Mouse (Mus musculus) MEL (cell line): ENCODE results near the gene Qsox2. TPM values are rescaled to one million over a fixed set of nuclear protein-coding genes. Genes with fewer than 3 reads are reported as not detected.

Experiments
- DNase-seq: peaks from one replicate; pipeline ENCODE4 v3.0.0; 2011; ENCODE audit warnings: low read depth, low spot score
- H3K27ac ChIP-seq: 2 replicates; pipeline ENCODE4 v1.5.1; 2012; ENCODE audit warnings: low read depth, mild to moderate bottlenecking, control low read depth, low read length, moderate library complexity; ENCODE audit not compliant: control insufficient read depth
- H3K27me3 ChIP-seq, 2 experiments: fragments of 150-350 bp in 1 of 2; sonication (generic) in 1 of 2; 2 replicates each; pipeline ENCODE4 v1.6.1; 2012; ENCODE audit warnings: low read length in 2 of 2, mild to moderate bottlenecking in 2 of 2, improper control_type of control experiment in 1 of 2, moderate library complexity in 1 of 2; ENCODE audit not compliant: insufficient read depth in 2 of 2, control insufficient read depth in 1 of 2
- H3K36me3 ChIP-seq, 2 experiments: 2 replicates each; pipeline ENCODE4 v1.6.1; 2012 to 2014; ENCODE audit warnings: low read length in 2 of 2, improper control_type of control experiment in 1 of 2, inconsistent platforms in 1 of 2, mild to moderate bottlenecking in 1 of 2; ENCODE audit not compliant: insufficient read depth in 2 of 2, control insufficient read depth in 1 of 2
- H3K4me1 ChIP-seq, 2 experiments: fragments of 150-350 bp in 1 of 2; sonication (generic) in 1 of 2; 2 replicates each; pipeline ENCODE4 v1.6.1; 2012; ENCODE audit warnings: low read length in 2 of 2, improper control_type of control experiment in 1 of 2, mild to moderate bottlenecking in 1 of 2; ENCODE audit not compliant: insufficient read depth in 2 of 2, control insufficient read depth in 1 of 2
- H3K4me3 ChIP-seq, 2 experiments: fragments of 150-350 bp in 1 of 2; sonication (generic) in 1 of 2; 2 replicates each; pipeline ENCODE4 v1.5.1; 2012; ENCODE audit warnings: low read depth in 2 of 2, low read length in 2 of 2, mild to moderate bottlenecking in 2 of 2, moderate library complexity in 2 of 2, control low read depth in 1 of 2, improper control_type of control experiment in 1 of 2; ENCODE audit not compliant: control insufficient read depth in 1 of 2, insufficient read depth in 1 of 2
- H3K79me2 ChIP-seq: 2 replicates; pipeline ENCODE4 v1.6.1; 2012; ENCODE audit warnings: mild to moderate bottlenecking, low read length, moderate library complexity; ENCODE audit not compliant: control insufficient read depth, poor library complexity, insufficient read depth
- H3K9ac ChIP-seq: 2 replicates; pipeline ENCODE4 v1.6.1; 2012; ENCODE audit warnings: low read depth, mild to moderate bottlenecking, control low read depth, low read length, moderate library complexity; ENCODE audit not compliant: control insufficient read depth, poor library complexity, severe bottlenecking
- H3K9me3 ChIP-seq: fragments of 150-350 bp; sonication (generic); replicated peaks from 2 replicates; pipeline ENCODE4 v1.6.1; 2012; ENCODE audit warnings: mild to moderate bottlenecking, low read length, improper control_type of control experiment, moderate library complexity; ENCODE audit not compliant: insufficient read depth
- CHD1 ChIP-seq: IDR thresholded peaks from 2 replicates; pipeline ENCODE4 v1.6.1; 2012; ENCODE audit warnings: low read depth, mild to moderate bottlenecking, inconsistent platforms, low read length, improper control_type of control experiment
- CHD2 ChIP-seq: IDR thresholded peaks from 2 replicates; pipeline ENCODE4 v1.6.1; 2011; ENCODE audit warnings: low read length, improper control_type of control experiment
- CTCF ChIP-seq, 3 experiments: IDR thresholded peaks in 2 of 3; conservative IDR thresholded peaks in 1 of 3; 2 replicates each; pipeline ENCODE4 v1.5.1; 2011 to 2012; ENCODE audit warnings: low read length in 3 of 3, low read depth in 2 of 3, mild to moderate bottlenecking in 2 of 3, improper control_type of control experiment in 1 of 3, inconsistent platforms in 1 of 3, mixed read lengths in 1 of 3, moderate library complexity in 1 of 3; ENCODE audit not compliant: control insufficient read depth in 1 of 3, insufficient read depth in 1 of 3, poor library complexity in 1 of 3, severe bottlenecking in 1 of 3
- MAX ChIP-seq: IDR thresholded peaks from 2 replicates; pipeline ENCODE4 v1.6.1; 2011; ENCODE audit warnings: low read length, improper control_type of control experiment
- MEF2A ChIP-seq: IDR thresholded peaks from 2 replicates; pipeline ENCODE4 v1.6.1; 2014; ENCODE audit warnings: low read depth, mild to moderate bottlenecking, inconsistent platforms, low read length, improper control_type of control experiment; ENCODE audit not compliant: poor library complexity, insufficient replicate concordance, severe bottlenecking; ENCODE audit errors: extremely low read depth
- RCOR1 ChIP-seq: IDR thresholded peaks from 2 replicates; pipeline ENCODE4 v1.6.1; 2012; ENCODE audit warnings: low read depth, mild to moderate bottlenecking, inconsistent platforms, low read length, improper control_type of control experiment
- TCF12 ChIP-seq: IDR thresholded peaks from 2 replicates; pipeline ENCODE4 v1.6.1; 2014; ENCODE audit warnings: low read depth, mild to moderate bottlenecking, inconsistent platforms, low read length, improper control_type of control experiment, moderate library complexity
- polyA plus RNA-seq, 2 experiments: library from polyadenylated mRNA; stranded (reverse) in 1 of 2; unstranded in 1 of 2; fragments of >175 nt in 1 of 2; fragments of >200 nt in 1 of 2; gene quantifications; 2 replicates each; pipeline versions ENCODE4 v1.2.1 to v1.2.4; 2012; ENCODE audit warnings: low replicate concordance in 2 of 2, low read depth in 1 of 2; ENCODE audit not compliant: insufficient read length in 2 of 2, insufficient read depth in 1 of 2, missing spikeins in 1 of 2
- total RNA-seq: library from RNA; depleted of rRNA; stranded (reverse); fragments of 300-350 nt; gene quantifications from 2 replicates; pipeline ENCODE4 v1.2.3, GENCODE M21; 2012

Qsox2 gene
- total and polyA plus RNA-seq, 3 experiments: 12.1 to 17.0 TPM; not detected in 1

DNA sequence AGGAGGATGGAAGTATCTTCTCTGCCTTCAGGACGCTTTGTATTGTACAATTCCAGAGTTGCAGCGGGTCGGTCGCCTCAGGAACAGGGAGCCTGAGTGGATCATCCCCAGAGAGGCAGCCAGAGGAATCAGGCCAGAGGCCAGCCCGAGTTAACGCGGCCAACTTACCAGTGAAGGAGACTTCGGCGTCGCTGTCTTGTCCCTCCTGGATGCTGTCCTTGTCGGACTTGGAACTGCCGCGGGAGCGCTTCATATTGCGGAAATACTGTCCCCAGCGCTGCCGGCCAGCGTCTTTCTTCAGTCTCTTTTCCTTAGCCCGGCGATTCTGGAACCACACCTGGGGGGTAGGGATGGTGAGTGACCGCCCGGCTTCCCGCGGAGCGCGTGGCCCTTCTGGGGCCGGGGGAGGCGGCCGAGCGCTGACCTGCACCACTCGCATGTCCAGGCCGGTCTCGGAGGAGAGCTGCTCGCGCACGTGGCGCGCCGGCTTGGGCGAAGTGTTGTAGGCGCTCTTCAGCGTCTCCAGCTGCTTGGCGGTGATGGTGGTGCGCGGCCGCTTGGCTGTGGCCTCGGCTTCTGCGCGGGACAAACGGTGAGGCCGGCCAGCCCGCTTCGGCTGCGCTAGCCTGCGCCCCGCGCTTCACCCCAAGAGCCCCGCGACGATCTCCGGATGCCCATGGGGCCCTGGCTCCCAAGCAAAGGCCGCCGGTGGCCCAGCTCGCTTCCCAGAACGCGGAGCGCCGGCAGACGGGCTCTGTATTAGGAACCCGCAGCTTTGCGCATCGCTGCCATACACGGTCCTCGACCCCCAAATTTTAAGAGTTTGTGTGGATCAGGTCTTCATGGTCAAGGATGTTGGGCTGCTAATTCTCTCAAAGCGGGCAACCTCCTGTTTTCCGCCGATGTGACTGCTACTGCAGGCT lies 35.1 kb downstream of the Qsox2 start:
- no peak for TF ChIP-seq CHD2
- no peak for TF ChIP-seq MEF2A
- TF ChIP-seq MAX: no peak
- no peaks in the 10 kb centered on the region for H3K79me2 ChIP-seq
- no peaks in the 10 kb centered on the region for H3K36me3 ChIP-seq
- no peaks in the 10 kb centered on the region for H3K27me3 ChIP-seq
- DNase-seq: no peak
- H3K9me3 ChIP-seq: no peaks in the 10 kb centered on the region
- H3K4me1 ChIP-seq: no peaks in the 10 kb centered on the region
- H3K4me3 ChIP-seq: no peak overlapping the region
- no peak overlapping the region for H3K27ac ChIP-seq
- no peak overlapping the region for H3K9ac ChIP-seq

- H3K79me2 ChIP-seq: no peaks in the 10 kb centered on the region
- H3K36me3 ChIP-seq: no peaks in the 10 kb centered on the region
- H3K9ac ChIP-seq: no peak overlapping the region
- H3K27me3 ChIP-seq: no peaks in the 10 kb centered on the region; a peak in 2 of 4 replicates
- no peak overlapping the region for H3K27ac ChIP-seq
- H3K4me1 ChIP-seq: no peaks in the 10 kb centered on the region
- no peak for DNase-seq
- no peaks in the 10 kb centered on the region for H3K9me3 ChIP-seq
- no peak for TF ChIP-seq CHD1
- no peak for TF ChIP-seq CTCF (IDR thresholded peaks at IDR 0.05 in 2 of 3, conservative IDR thresholded peaks at IDR 0.05 in 1 of 3; ENCODE audit: control insufficient read depth in 1 of 3, insufficient read depth in 1 of 3, low read depth in 2 of 3, low read length in 3 of 3, poor library complexity in 1 of 3, severe bottlenecking in 1 of 3)
- no peak for TF ChIP-seq MAX
- H3K4me3 ChIP-seq: no peak overlapping the region
These were observed 38.8 kb downstream of the Qsox2 start for GRCm38 (mm10) chr2:26198488-26198887.

DNA sequence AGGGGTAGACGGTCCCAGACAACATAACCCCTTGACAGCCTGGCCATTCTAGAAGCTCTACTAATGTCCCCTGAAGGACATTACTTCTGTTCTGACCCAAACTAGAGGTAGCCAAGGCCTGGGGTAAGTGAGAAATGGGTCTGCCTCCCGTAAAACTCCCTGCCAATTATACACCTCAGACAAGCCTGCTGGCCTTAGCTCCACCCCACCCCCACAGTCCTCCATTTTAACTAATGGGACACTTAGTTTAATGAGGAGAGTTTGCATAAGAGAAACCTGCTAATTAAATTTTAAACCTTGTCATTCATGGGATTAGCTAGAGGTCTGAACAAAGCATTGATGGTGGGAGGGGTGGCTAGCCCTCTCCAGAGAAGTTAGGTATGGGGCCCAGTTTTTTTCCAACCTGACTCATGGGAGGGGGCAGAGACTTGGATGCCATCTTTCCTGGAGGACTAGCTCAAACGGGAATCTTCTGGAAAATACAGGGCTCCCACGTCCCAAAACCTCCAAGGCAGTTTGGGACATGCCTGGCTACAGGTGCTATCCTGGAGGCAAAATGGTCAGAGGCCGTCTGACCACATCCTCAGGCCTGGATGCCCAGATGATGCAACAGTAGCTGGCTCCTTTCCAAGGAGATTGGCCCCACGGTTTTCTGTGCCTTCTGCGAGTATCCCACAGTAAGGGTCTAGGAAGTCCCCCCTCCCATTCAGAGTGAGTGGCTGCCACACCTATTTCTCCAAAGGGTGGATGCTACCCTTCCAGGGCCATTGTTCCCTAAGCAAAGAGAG lies 42.6 kb downstream of the Qsox2 start:
- Histone ChIP-seq H3K27ac (no peak overlapping the region), H3K9ac (no peak overlapping the region), H3K36me3 (no peaks in the 10 kb centered on the region), H3K4me1 (no peaks in the 10 kb centered on the region), H3K9me3 (no peaks in the 10 kb centered on the region), H3K27me3 (no peaks in the 10 kb centered on the region; a peak in 2 of 4 replicates)
- DNase-seq: no peak
- TF ChIP-seq RCOR1 (no peak), TCF12 (no peak)
- TF ChIP-seq, all 39 proteins: peak for 0
- Histone ChIP-seq H3K4me3 (no peak overlapping the region), H3K79me2 (no peaks in the 10 kb centered on the region)
